Mouse (Mus musculus) myocyte (in vitro differentiated cells): ENCODE results near the gene Mgmt. TPM values are rescaled to one million over a fixed set of nuclear protein-coding genes. Genes with fewer than 3 reads are reported as not detected.

Experiments used
- H3K27me3 ChIP-seq: one replicate; pipeline ENCODE4 v1.6.1; 2011; ENCODE audit not compliant: control insufficient read depth, insufficient read depth, insufficient read length
- H3K36me3 ChIP-seq: one replicate; pipeline ENCODE4 v1.6.1; 2011; ENCODE audit not compliant: control insufficient read depth, insufficient read depth
- H3K4me2 ChIP-seq: one replicate; pipeline ENCODE4 v1.6.1; 2011; ENCODE audit warnings: low read depth, control low read depth
- H3K4me3 ChIP-seq: one replicate; pipeline ENCODE4 v1.5.1; 2011; ENCODE audit warnings: mild to moderate bottlenecking, control low read depth, moderate library complexity
- H3K79me2 ChIP-seq: one replicate; pipeline ENCODE4 v1.6.1; 2011; ENCODE audit not compliant: control insufficient read depth, insufficient read depth
- H3ac ChIP-seq: one replicate; pipeline ENCODE4 v1.6.1; 2011; ENCODE audit not compliant: control insufficient read depth, insufficient read length
- CEBPB ChIP-seq: IDR thresholded peaks from 2 replicates; pipeline ENCODE4 v1.6.1; 2011; ENCODE audit warnings: mild to moderate bottlenecking, moderate library complexity; ENCODE audit not compliant: poor library complexity, insufficient read depth, severe bottlenecking
- E2F4 ChIP-seq: IDR thresholded peaks from one replicate; pipeline ENCODE4 v1.6.1; 2011; ENCODE audit warnings: mild to moderate bottlenecking, control low read depth, moderate library complexity; ENCODE audit not compliant: insufficient read depth
- MAX ChIP-seq: IDR thresholded peaks from one replicate; pipeline ENCODE4 v1.6.1; 2011; ENCODE audit warnings: low read depth, mild to moderate bottlenecking, control low read depth
- MYOD1 ChIP-seq, 3 experiments: IDR thresholded peaks; one replicate each; pipeline ENCODE4 v1.6.1; 2011; ENCODE audit warnings: control low read depth in 2 of 3, low read depth in 2 of 3, mild to moderate bottlenecking in 2 of 3, moderate library complexity in 1 of 3; ENCODE audit not compliant: insufficient read length in 2 of 3, control insufficient read depth in 1 of 3
- MYOG ChIP-seq, 3 experiments: IDR thresholded peaks; one replicate each; pipeline ENCODE4 v1.6.1; 2011; ENCODE audit warnings: control low read depth in 2 of 3, low read depth in 2 of 3, mild to moderate bottlenecking in 2 of 3; ENCODE audit not compliant: insufficient read length in 2 of 3, control insufficient read depth in 1 of 3, insufficient read depth in 1 of 3
- POLR2A ChIP-seq: IDR thresholded peaks from one replicate; pipeline ENCODE4 v1.6.1; 2011; ENCODE audit warnings: low read depth, mild to moderate bottlenecking, control low read depth, moderate library complexity; ENCODE audit not compliant: insufficient read length
- POLR2AphosphoS2 ChIP-seq: IDR thresholded peaks from one replicate; pipeline ENCODE4 v1.6.1; 2011; ENCODE audit warnings: low read depth, control low read depth; ENCODE audit not compliant: insufficient read length
- REST ChIP-seq: IDR thresholded peaks from one replicate; pipeline ENCODE4 v1.6.1; 2011; ENCODE audit warnings: mild to moderate bottlenecking, control low read depth, moderate library complexity; ENCODE audit not compliant: insufficient read depth, insufficient read length
- SRF ChIP-seq: IDR thresholded peaks from one replicate; pipeline ENCODE4 v1.6.1; 2011; ENCODE audit warnings: low read depth; ENCODE audit not compliant: control insufficient read depth, insufficient read length
- TCF12 ChIP-seq: IDR thresholded peaks from one replicate; pipeline ENCODE4 v1.6.1; 2011; ENCODE audit warnings: mild to moderate bottlenecking, control low read depth; ENCODE audit not compliant: poor library complexity, insufficient read depth, severe bottlenecking
- TCF3 ChIP-seq: IDR thresholded peaks from one replicate; pipeline ENCODE4 v1.6.1; 2011; ENCODE audit warnings: low read depth, control low read depth; ENCODE audit not compliant: insufficient read length
- USF1 ChIP-seq: IDR thresholded peaks from one replicate; pipeline ENCODE4 v1.6.1; 2011; ENCODE audit warnings: low read depth, mild to moderate bottlenecking, control low read depth, moderate library complexity
- polyA plus RNA-seq: library from polyadenylated mRNA; unstranded; fragments of >200 nt; fragmentation: generic; extraction: Trizol; gene quantifications from one replicate; pipeline ENCODE4 v1.2.1, GENCODE M21; 2012; ENCODE audit warnings: missing spikeins

The Mgmt gene
- polyA plus RNA-seq, 1 experiment, result 1.3 TPM

DNA sequence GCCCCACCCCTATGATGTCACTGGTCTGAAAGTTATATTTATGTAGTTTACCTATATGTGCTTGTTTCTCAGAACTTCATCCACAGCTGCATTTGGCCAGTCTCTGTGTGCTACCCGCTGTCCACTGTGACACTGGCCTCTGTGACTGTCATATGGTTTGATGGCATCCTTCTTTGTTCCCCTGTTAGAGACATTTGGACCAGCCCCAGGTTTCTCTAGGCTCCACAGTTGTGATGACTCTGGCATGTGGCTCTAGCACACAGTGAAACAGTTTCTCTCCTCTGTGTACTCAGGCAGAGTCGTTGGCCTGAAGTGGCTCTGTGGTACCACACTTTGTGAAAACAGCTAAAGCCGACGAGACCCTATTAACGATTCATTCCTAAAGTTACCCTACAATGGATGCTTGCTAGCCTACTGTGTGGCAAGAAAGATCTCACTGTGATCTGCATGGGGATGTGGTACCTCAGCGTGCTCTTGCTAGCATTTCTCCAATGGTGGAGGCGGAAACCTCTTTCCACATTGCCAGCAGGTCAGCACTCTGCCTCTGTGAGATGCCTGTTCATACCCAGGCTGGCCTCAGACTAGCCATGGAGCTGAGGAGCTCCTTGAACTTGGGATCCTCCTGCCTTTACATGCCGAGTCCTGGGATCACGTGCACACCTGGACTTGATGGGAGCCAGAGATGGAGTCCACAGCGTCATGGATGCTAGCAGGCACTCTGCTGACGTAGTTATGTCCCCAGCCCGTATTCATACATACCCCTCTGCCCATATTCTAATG, 26.8 kb downstream of the Mgmt start:
- no peaks in the 10 kb centered on the region for H3K79me2 ChIP-seq
- no peaks in the 10 kb centered on the region for H3K36me3 ChIP-seq
- H3ac ChIP-seq, result no peak overlapping the region
- no peaks in the 10 kb centered on the region for H3K27me3 ChIP-seq
- no peak overlapping the region for H3K4me2 ChIP-seq
- no peak overlapping the region for H3K4me3 ChIP-seq
- TF ChIP-seq REST (no peak), POLR2AphosphoS2 (no peak), SRF (no peak), TCF3 (no peak), POLR2A (no peak)

DNA sequence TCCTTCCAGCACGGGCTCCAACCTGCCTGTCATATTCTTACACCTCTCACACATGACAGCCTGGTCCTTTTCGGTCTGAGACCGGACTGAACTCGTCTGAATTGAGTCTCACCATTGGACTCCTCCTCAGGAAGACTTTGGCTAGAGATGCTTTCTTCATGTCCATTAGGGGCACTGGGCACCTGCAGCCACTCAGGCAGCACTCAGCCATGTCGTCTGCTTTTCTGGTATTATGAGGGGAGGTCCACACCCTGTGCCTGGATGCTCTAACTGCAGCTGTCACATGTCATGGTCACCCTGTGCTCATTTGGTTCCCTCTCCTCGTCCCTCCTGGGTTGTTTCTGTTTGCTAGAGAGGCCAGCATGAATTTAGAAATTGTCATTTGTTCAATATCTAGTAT, 27.8 kb downstream of the Mgmt start:
- H3K36me3 ChIP-seq, result no peaks in the 10 kb centered on the region
- no peak overlapping the region for H3K4me3 ChIP-seq
- no peak overlapping the region for H3ac ChIP-seq
- no peak for TF ChIP-seq MYOD1 (IDR thresholded peaks at IDR 0.05; ENCODE audit: control insufficient read depth in 1 of 3, insufficient read length in 2 of 3, low read depth in 2 of 3)
- no peak for TF ChIP-seq SRF
- TF ChIP-seq CEBPB, result no peak
- no peak for TF ChIP-seq E2F4
- no peak for TF ChIP-seq MAX
- TF ChIP-seq MYOG (IDR thresholded peaks at IDR 0.05; ENCODE audit: control insufficient read depth in 1 of 3, insufficient read depth in 1 of 3, insufficient read length in 2 of 3, low read depth in 2 of 3), result no peak
- no peak for TF ChIP-seq USF1
- TF ChIP-seq POLR2A, result no peak
- no peaks in the 10 kb centered on the region for H3K79me2 ChIP-seq
- H3K27me3 ChIP-seq, result no peaks in the 10 kb centered on the region
- no peak overlapping the region for H3K4me2 ChIP-seq

DNA sequence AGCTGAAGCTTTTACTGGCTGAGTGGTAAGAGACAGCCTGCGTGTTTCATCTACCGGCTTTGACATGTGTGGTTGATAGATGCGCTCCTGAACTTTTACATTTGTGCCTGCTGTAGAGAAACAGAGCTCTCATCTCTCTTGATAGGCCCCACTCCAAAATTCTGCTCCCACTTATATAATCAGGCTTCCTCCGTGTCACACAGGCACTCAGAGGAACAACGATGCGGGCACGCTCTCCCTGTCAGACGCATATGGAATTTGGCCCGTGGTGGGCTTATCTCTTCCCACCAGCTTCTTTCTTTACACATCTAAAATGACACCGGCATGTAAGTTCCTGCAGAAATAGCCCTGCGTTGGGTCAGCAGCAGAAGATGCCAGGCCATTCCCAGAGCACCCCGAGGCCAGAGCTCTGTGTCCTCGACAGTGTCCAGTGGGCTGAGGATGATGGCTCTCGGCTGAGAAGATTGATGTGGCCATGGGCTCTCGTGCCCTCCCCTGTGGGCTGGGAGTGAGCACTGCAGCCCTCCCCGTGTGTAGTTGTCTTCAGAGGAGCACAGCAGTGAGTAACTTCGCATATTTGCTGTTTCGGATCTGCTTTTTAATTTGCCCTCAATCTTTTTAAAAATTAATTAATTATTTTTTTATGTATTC, 30.3 kb downstream of the Mgmt start:
- Histone ChIP-seq H3K79me2 (no peaks in the 10 kb centered on the region), H3K4me2 (no peak overlapping the region), H3K36me3 (no peaks in the 10 kb centered on the region), H3K4me3 (no peak overlapping the region), H3ac (no peak overlapping the region), H3K27me3 (no peaks in the 10 kb centered on the region)
- TF ChIP-seq SRF (no peak), POLR2AphosphoS2 (no peak), USF1 (no peak), REST (no peak), TCF3 (no peak), TCF12 (no peak), CEBPB (no peak), POLR2A (no peak), MYOD1 (IDR thresholded peaks at IDR 0.05; ENCODE audit: control insufficient read depth in 1 of 3, insufficient read length in 2 of 3, low read depth in 2 of 3) (no peak), E2F4 (no peak), MAX (no peak), MYOG (IDR thresholded peaks at IDR 0.05; ENCODE audit: control insufficient read depth in 1 of 3, insufficient read depth in 1 of 3, insufficient read length in 2 of 3, low read depth in 2 of 3) (no peak)

DNA sequence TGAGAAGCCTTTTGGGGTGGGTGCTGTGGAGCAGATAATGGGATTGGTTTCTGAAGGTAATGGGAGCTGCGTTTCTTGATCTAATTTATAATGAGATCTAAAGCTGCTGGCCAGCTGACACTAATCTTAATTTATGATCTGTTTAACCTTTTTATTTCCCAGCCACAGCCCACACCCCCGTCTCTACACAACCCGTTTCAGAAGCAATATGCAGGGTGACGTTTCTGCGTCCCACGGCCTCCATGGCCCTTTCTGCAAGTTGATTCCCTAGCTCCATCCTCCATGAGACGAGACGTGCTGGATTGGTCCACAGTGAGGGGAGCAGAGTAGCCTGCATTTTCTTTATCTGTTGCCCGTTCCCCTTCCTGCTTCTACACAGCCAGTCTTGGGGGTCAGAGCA, 31.8 kb downstream of the Mgmt start:
- no peak overlapping the region for H3ac ChIP-seq
- H3K27me3 ChIP-seq, result no peaks in the 10 kb centered on the region
- no peaks in the 10 kb centered on the region for H3K79me2 ChIP-seq
- no peak overlapping the region for H3K4me2 ChIP-seq
- no peaks in the 10 kb centered on the region for H3K36me3 ChIP-seq
- TF ChIP-seq POLR2A (no peak), E2F4 (no peak), TCF12 (no peak), POLR2AphosphoS2 (no peak), SRF (no peak), TCF3 (no peak), MYOD1 (IDR thresholded peaks at IDR 0.05; ENCODE audit: control insufficient read depth in 1 of 3, insufficient read length in 2 of 3, low read depth in 2 of 3) (no peak), REST (no peak), USF1 (no peak), MYOG (IDR thresholded peaks at IDR 0.05; ENCODE audit: control insufficient read depth in 1 of 3, insufficient read depth in 1 of 3, insufficient read length in 2 of 3, low read depth in 2 of 3) (no peak), MAX (no peak), CEBPB (no peak)
- H3K4me3 ChIP-seq, result no peak overlapping the region

DNA sequence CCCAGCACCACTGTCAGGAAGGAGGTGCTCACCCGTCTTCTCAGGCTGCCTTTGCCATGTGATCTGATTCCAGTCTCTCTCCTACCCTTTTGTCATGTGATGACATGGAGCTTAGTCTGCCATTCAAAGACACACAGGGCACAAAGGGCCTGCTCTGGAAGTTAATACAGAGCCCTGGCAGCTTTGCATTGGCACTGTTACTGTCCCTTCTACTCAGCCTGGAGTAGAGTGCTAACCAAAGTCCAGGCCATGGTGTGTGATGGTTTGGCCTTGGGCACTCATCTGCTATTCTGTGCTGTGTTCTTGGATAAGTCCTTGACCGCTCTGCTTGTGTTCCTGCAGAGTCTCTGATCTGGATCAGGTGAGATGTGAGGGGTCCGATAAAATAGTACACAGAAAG, 36.0 kb downstream of the Mgmt start:
- TF ChIP-seq TCF12 (no peak), E2F4 (no peak), USF1 (no peak), POLR2AphosphoS2 (no peak), MAX (no peak), REST (no peak)
- no peaks in the 10 kb centered on the region for H3K36me3 ChIP-seq

More for the DNA sequence above, 36.0 kb downstream of the Mgmt start:
- H3ac ChIP-seq, result no peak overlapping the region
- H3K79me2 ChIP-seq, result no peaks in the 10 kb centered on the region
- no peaks in the 10 kb centered on the region for H3K27me3 ChIP-seq
- no peak overlapping the region for H3K4me3 ChIP-seq
- no peak overlapping the region for H3K4me2 ChIP-seq
